Mouse (Mus musculus) E14TG2a.4 (cell line): ENCODE results near the gene Pkig.
"Not testable (repeated sequence)": the region's sequence is repeated elsewhere in the genome, so short reads cannot be mapped to it uniquely, and the experiment has no call there.

Source experiments
- H3K27me3 ChIP-seq: 2 replicates; pipeline ENCODE4 v1.6.1; 2014; ENCODE audit warnings: low read length, control low read depth; ENCODE audit not compliant: insufficient read depth
- H3K36me3 ChIP-seq: 2 replicates; pipeline ENCODE4 v1.6.1; 2014; ENCODE audit warnings: low read length, control low read depth; ENCODE audit not compliant: insufficient read depth
- H3K4me1 ChIP-seq: replicated peaks from 2 replicates; pipeline ENCODE4 v1.6.1; 2014; ENCODE audit warnings: low read depth, low read length, control low read depth
- H3K4me3 ChIP-seq: replicated peaks from 2 replicates; pipeline ENCODE4 v1.5.1; 2014; ENCODE audit warnings: mild to moderate bottlenecking, low read length
- H3K9me3 ChIP-seq: 2 replicates; pipeline ENCODE4 v1.6.1; 2014; ENCODE audit warnings: low read length, control low read depth
- CTCF ChIP-seq: conservative IDR thresholded peaks from 2 replicates; pipeline ENCODE4 v1.5.1; 2014; ENCODE audit warnings: low read length
- NANOG ChIP-seq: IDR thresholded peaks from 2 replicates; pipeline ENCODE4 v1.6.1; 2014; ENCODE audit warnings: borderline replicate concordance, low read length, mixed read lengths
- POU5F1 ChIP-seq: IDR thresholded peaks from 2 replicates; pipeline ENCODE4 v1.6.1; 2014; ENCODE audit warnings: low read length, borderline replicate concordance

Gene Pkig

GRCm38 (mm10) chr2:163640493-163640892 is 17.7 kb upstream of the Pkig start:
- Histone ChIP-seq H3K4me3 (no peak overlapping the region), H3K36me3 (peaks cover 37% of the 10 kb centered on the region), H3K27me3 (no peaks in the 10 kb centered on the region), H3K9me3 (no peaks in the 10 kb centered on the region), H3K4me1 (peaks cover 47% of the 10 kb centered on the region)
- TF ChIP-seq NANOG, result no peak
- TF ChIP-seq POU5F1, result no peak
- no peak for TF ChIP-seq CTCF

- H3K4me1 ChIP-seq, result peaks cover 57% of the 10 kb centered on the region
- H3K36me3 ChIP-seq, result peaks cover 27% of the 10 kb centered on the region
- no peaks in the 10 kb centered on the region for H3K9me3 ChIP-seq
- TF ChIP-seq NANOG, result no peak
- no peak for TF ChIP-seq POU5F1
- TF ChIP-seq CTCF, result no peak
- H3K27me3 ChIP-seq, result no peaks in the 10 kb centered on the region
- H3K4me3 ChIP-seq, result no peak overlapping the region
These were observed 16.5 kb upstream of the Pkig start for GRCm38 (mm10) chr2:163641681-163642080.

- Histone ChIP-seq H3K27me3 (no peaks in the 10 kb centered on the region), H3K36me3 (peaks cover 15% of the 10 kb centered on the region), H3K9me3 (no peaks in the 10 kb centered on the region), H3K4me1 (peaks cover 52% of the 10 kb centered on the region), H3K4me3 (no peak overlapping the region)
- TF ChIP-seq CTCF (no peak), POU5F1 (no peak), NANOG (no peak)
These were observed 15.3 kb upstream of the Pkig start for GRCm38 (mm10) chr2:163642685-163643575.

GRCm38 (mm10) chr2:163643576-163643971 is 14.6 kb upstream of the Pkig start:
- H3K4me1 ChIP-seq, result peaks cover 45% of the 10 kb centered on the region
- no peaks in the 10 kb centered on the region for H3K9me3 ChIP-seq
- peaks cover 14% of the 10 kb centered on the region; the same call in 1 of the 2 replicates for H3K36me3 ChIP-seq
- no peak for TF ChIP-seq CTCF
- no peak for TF ChIP-seq NANOG
- no peak for TF ChIP-seq POU5F1
- no peaks in the 10 kb centered on the region for H3K27me3 ChIP-seq
- H3K4me3 ChIP-seq, result peak overlapping the region; percentile 86

- Histone ChIP-seq H3K4me3 (peak overlapping the region; percentile 86), H3K36me3 (peaks cover 14% of the 10 kb centered on the region; the same call in 1 of the 2 replicates), H3K4me1 (peaks cover 42% of the 10 kb centered on the region), H3K27me3 (no peaks in the 10 kb centered on the region), H3K9me3 (no peaks in the 10 kb centered on the region)
- TF ChIP-seq POU5F1 (no peak), CTCF (no peak), NANOG (no peak)
These were observed 14.1 kb upstream of the Pkig start for GRCm38 (mm10) chr2:163644047-163644446.

GRCm38 (mm10) chr2:163644575-163645385 is 13.4 kb upstream of the Pkig start, which contains the start of gene Serinc3:
Gene Serinc3, minus strand, starts transcription at chr2:163645131.
- TF ChIP-seq POU5F1 (no peak), CTCF (0 out of 2 replicates have a peak, but pooled peaks have one; percentile 4)

GRCm38 (mm10) chr2:163645700-163646460 is 12.3 kb upstream of the Pkig start:
- Histone ChIP-seq H3K4me3 (no peak overlapping the region), H3K4me1 (peaks cover 34% of the 10 kb centered on the region), H3K27me3 (no peaks in the 10 kb centered on the region), H3K36me3 (no peaks in the 10 kb centered on the region), H3K9me3 (no peaks in the 10 kb centered on the region)
- TF ChIP-seq CTCF (no peak), NANOG (no peak), POU5F1 (no peak)

More at GRCm38 (mm10) chr2:163644575-163645385, 13.4 kb upstream of the Pkig start, which contains the start of gene Serinc3:
- Histone ChIP-seq H3K36me3 (peaks cover 6% of the 10 kb centered on the region; the same call in 1 of the 2 replicates), H3K4me3 (peak within 1 kb of the TSS; percentile 86), H3K4me1 (peaks cover 39% of the 10 kb centered on the region), H3K27me3 (no peaks in the 10 kb centered on the region), H3K9me3 (no peaks in the 10 kb centered on the region)

- peaks cover 31% of the 10 kb centered on the region for H3K4me1 ChIP-seq
- no peaks in the 10 kb centered on the region for H3K9me3 ChIP-seq
- no peak for TF ChIP-seq CTCF
- TF ChIP-seq POU5F1, result no peak
- TF ChIP-seq NANOG, result no peak
- H3K27me3 ChIP-seq, result no peaks in the 10 kb centered on the region
- H3K4me3 ChIP-seq, result no peak overlapping the region
- no peaks in the 10 kb centered on the region for H3K36me3 ChIP-seq
These were observed 11.6 kb upstream of the Pkig start for GRCm38 (mm10) chr2:163646461-163647080.

GRCm38 (mm10) chr2:163655699-163656098 is 2.5 kb upstream of the Pkig start:
- H3K4me1 ChIP-seq, H3K36me3 ChIP-seq, H3K4me3 ChIP-seq, H3K9me3 ChIP-seq: not testable (repeated sequence)
- peaks cover 10% of the 10 kb centered on the region; the same call in 1 of the 2 replicates for H3K27me3 ChIP-seq
